Mouse (Mus musculus): ENCODE results near the gene Mns1.

- TF ChIP-seq CTCF (IDR thresholded peaks at IDR 0.05; ENCODE audit: low read depth) = no peak
- TF ChIP-seq EP300 (optimal IDR thresholded peaks at IDR 0.05) = no peak
Measured at GRCm38 (mm10) chr9:72479276-72479675, 41.5 kb downstream of the Mns1 start.

Data from stomach, postnatal 0 days (tissue).